ENCODE assay signal across 11 mouse cellular contexts in the genomic region with DNA sequence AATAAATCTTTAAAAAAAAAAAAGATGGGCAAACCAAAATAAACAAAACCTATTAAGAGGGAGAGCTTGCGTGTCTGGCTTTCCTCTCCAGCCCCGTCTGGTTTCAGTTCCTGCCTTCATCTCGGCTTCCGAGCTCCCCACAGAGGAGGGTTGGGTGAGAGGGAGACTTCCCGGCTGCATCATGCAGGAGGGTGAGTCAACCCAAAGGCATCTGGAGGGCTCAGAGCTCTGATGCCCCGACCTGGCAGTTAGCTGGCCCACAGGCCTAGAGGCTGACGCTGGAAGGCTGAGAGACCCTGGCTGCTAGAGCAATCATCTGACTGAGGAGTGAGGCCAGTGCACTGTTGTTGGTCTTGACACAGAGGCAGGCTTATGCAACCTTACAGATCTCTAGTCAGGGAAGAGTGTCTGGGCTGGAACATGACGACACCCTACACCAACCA. TPM values are rescaled to one million over a fixed set of nuclear protein-coding genes. Genes with fewer than 3 reads are reported as not detected.
DNase-seq lines count a peak whose midpoint lies in the region; TF ChIP-seq lines count a peak whose summit lies in the region.
"Had no signal": no experiment of that assay in that cellular context is flagged by ENCODE, and none has a peak within 500 bp of the region (broad histone marks: within the 10 kb centered on the region; RNA-seq: fewer than 3 reads in every experiment).

No protein-coding gene starts in this region.

- peaks cover 7% of the 10 kb centered on the region for H3K79me2 ChIP-seq in myocyte (ENCODE audit: control insufficient read depth, insufficient read depth)

- H3K36me3 ChIP-seq in myocyte (ENCODE audit: control insufficient read depth, insufficient read depth), result peaks cover 27% of the 10 kb centered on the region

- H3K27me3 ChIP-seq in myocyte (ENCODE audit: control insufficient read depth, insufficient read depth, insufficient read length), result no peaks in the 10 kb centered on the region
- H3K27me3 ChIP-seq: liver, embryonic 13.5 days; stomach, embryonic 15.5 days had no signal

- peak overlapping the region; percentile 67 for H3K4me2 ChIP-seq in myocyte (ENCODE audit: low read depth)
- H3K4me2 ChIP-seq: liver, embryonic 13.5 days; stomach, embryonic 15.5 days had no signal

- peak; percentile 43 to 44 for DNase-seq in cerebellum, adult 18-20 months
- no peak for DNase-seq in cerebellum, postnatal 10 days
- peak; percentile 96 for DNase-seq in NIH3T3 (ENCODE audit: low read depth)
- DNase-seq in frontal cortex, adult 2 months (ENCODE audit: extremely low spot score in 1 of 2, low spot score in 1 of 2), result peak; percentile 52 to 53
- DNase-seq in heart, postnatal 4 days, result peak; percentile 81
- no peak for DNase-seq in embryo, embryonic 11 days
- DNase-seq in retina, postnatal 1 day, result no peak
- DNase-seq: liver, embryonic 13.5 days had no signal

- H3ac ChIP-seq in myocyte (ENCODE audit: control insufficient read depth, insufficient read length), result no peak overlapping the region

- TF ChIP-seq POLR2A in myocyte (IDR thresholded peaks at IDR 0.05; ENCODE audit: insufficient read length, low read depth), result peak; percentile 65

- no peak overlapping the region for H3K4me3 ChIP-seq in myocyte
- H3K4me3 ChIP-seq: erythroblast, embryonic 14.5 days; liver, embryonic 13.5 days; stomach, embryonic 15.5 days had no signal

TF ChIP-seq in myocyte, 11 proteins besides CTCF, POLR2A, EP300 and RAD21:
- no peak for TF ChIP-seq MAX (IDR thresholded peaks at IDR 0.05; ENCODE audit: low read depth)
- TF ChIP-seq E2F4 (IDR thresholded peaks at IDR 0.05; ENCODE audit: insufficient read depth), result no peak
- peak in 1 of 3 experiments; percentile 45 for TF ChIP-seq MYOD1 (IDR thresholded peaks at IDR 0.05; ENCODE audit: control insufficient read depth in 1 of 3, insufficient read length in 2 of 3, low read depth in 2 of 3)
- no peak for TF ChIP-seq TCF12 (IDR thresholded peaks at IDR 0.05; ENCODE audit: insufficient read depth, poor library complexity, severe bottlenecking)
- peak in 1 of 3 experiments; percentile 67 for TF ChIP-seq MYOG (IDR thresholded peaks at IDR 0.05; ENCODE audit: control insufficient read depth in 1 of 3, insufficient read depth in 1 of 3, insufficient read length in 2 of 3, low read depth in 2 of 3)
- TF ChIP-seq REST (IDR thresholded peaks at IDR 0.05; ENCODE audit: insufficient read depth, insufficient read length), result no peak
- TF ChIP-seq SRF (IDR thresholded peaks at IDR 0.05; ENCODE audit: control insufficient read depth, insufficient read length, low read depth), result no peak
- peak; percentile 19 for TF ChIP-seq USF1 (IDR thresholded peaks at IDR 0.05; ENCODE audit: low read depth)
- no peak for TF ChIP-seq TCF3 (IDR thresholded peaks at IDR 0.05; ENCODE audit: insufficient read length, low read depth)
- peak; percentile 77 for TF ChIP-seq POLR2AphosphoS2 (IDR thresholded peaks at IDR 0.05; ENCODE audit: insufficient read length, low read depth)
- peak; percentile 89 for TF ChIP-seq CEBPB (IDR thresholded peaks at IDR 0.05; ENCODE audit: insufficient read depth, poor library complexity, severe bottlenecking)

RNA-seq across cellular contexts. Expression of a gene that starts 23.1 kb away (rescaled TPM):
- 88.0 and 94.5 TPM in 2 replicates for polyA plus RNA-seq in frontal cortex, adult 2 months (2012; rRNA removed)
- total RNA-seq in heart, postnatal 4 days (2021), result 10 to 100 TPM; 76.4 to 77.9 TPM
- 199 TPM for polyA plus RNA-seq in myocyte (2012; fragmentation: generic; extraction: Trizol)

RNA-seq across cellular contexts. Expression of a gene that starts 23.3 kb away (rescaled TPM):
- polyA plus RNA-seq in frontal cortex, adult 2 months (2012; rRNA removed), result 78.5 and 81.3 TPM in 2 replicates
- total RNA-seq in heart, postnatal 4 days (2021), result 10 to 100 TPM; 57.6 to 62.7 TPM
- polyA plus RNA-seq in myocyte (2012; fragmentation: generic; extraction: Trizol), result 77.1 TPM

RNA-seq across cellular contexts. Expression of a gene that starts 50.2 kb away (rescaled TPM):
- 12.3 and 13.3 TPM in 2 replicates for polyA plus RNA-seq in frontal cortex, adult 2 months (2012; rRNA removed)
- 10 to 100 TPM; 28.0 to 34.8 TPM for total RNA-seq in heart, postnatal 4 days (2021)
- 20.6 TPM for polyA plus RNA-seq in myocyte (2012; fragmentation: generic; extraction: Trizol)

RNA-seq across cellular contexts. Expression of a gene that starts 50.2 kb away (rescaled TPM):
- 38.1 and 44.9 TPM in 2 replicates for polyA plus RNA-seq in frontal cortex, adult 2 months (2012; rRNA removed)
- total RNA-seq in heart, postnatal 4 days (2021), result 10 to 100 TPM; 25.9 to 29.2 TPM
- 55.2 TPM for polyA plus RNA-seq in myocyte (2012; fragmentation: generic; extraction: Trizol)

Comparison
In these comparisons a context has a peak if more than half of its experiments do, and no peak if none do; other contexts are left out.
1. DNase-seq: peak in cerebellum, adult 18-20 months (2 of 2), NIH3T3 (single experiment), frontal cortex, adult 2 months (2 of 2) and heart, postnatal 4 days (single experiment); none in cerebellum, postnatal 10 days (0 of 2), embryo, embryonic 11 days (single experiment) and retina, postnatal 1 day (single experiment).